Mouse (Mus musculus) stomach, embryonic 14.5 days (tissue): Measurements from ENCODE around the gene Wfs1. TPM values are rescaled to one million over a fixed set of nuclear protein-coding genes. Genes with fewer than 3 reads are reported as not detected.
A peak's percentile ranks its signal among the peaks of the same experiment; 100 is the strongest.

Source experiments
- ATAC-seq: fragments of 200-750 bp; cut with Nextera tagmentation; 2 replicates; pipeline ENCODE4 v1.8.0; 2017; ENCODE audit warnings: low read depth, moderate TSS enrichment; ENCODE audit not compliant: insufficient number of reproducible peaks, insufficient read depth, low FRiP score
- H3K27ac ChIP-seq: fragments of 300-500 bp; sonication (generic); 2 replicates; pipeline ENCODE4 v1.5.1; 2014; ENCODE audit warnings: mild to moderate bottlenecking, low read length, moderate library complexity, mixed read lengths
- H3K27me3 ChIP-seq: fragments of 300-500 bp; sonication (generic); 2 replicates; pipeline ENCODE4 v1.6.1; 2014; ENCODE audit warnings: low read length, control low read depth, mixed read lengths; ENCODE audit not compliant: control insufficient read depth, insufficient read depth
- H3K36me3 ChIP-seq: fragments of 300-500 bp; sonication (generic); 2 replicates; pipeline ENCODE4 v1.6.1; 2014; ENCODE audit warnings: mild to moderate bottlenecking, control low read depth, low read length, moderate library complexity, mixed read lengths; ENCODE audit not compliant: control insufficient read depth, insufficient read depth
- H3K4me1 ChIP-seq: fragments of 300-500 bp; sonication (generic); 2 replicates; pipeline ENCODE4 v1.6.1; 2014; ENCODE audit warnings: low read length, control low read depth, mixed read lengths; ENCODE audit not compliant: control insufficient read depth, insufficient read depth
- H3K4me2 ChIP-seq: fragments of 300-500 bp; sonication (generic); replicated peaks from 2 replicates; pipeline ENCODE4 v1.6.1; 2014; ENCODE audit warnings: low read depth, low read length, control low read depth
- H3K4me3 ChIP-seq: fragments of 300-500 bp; sonication (generic); 2 replicates; pipeline ENCODE4 v1.5.1; 2014; ENCODE audit warnings: low read depth, low read length, control low read depth
- H3K9ac ChIP-seq: fragments of 300-500 bp; sonication (generic); replicated peaks from 2 replicates; pipeline ENCODE4 v1.6.1; 2014; ENCODE audit warnings: low read depth, mild to moderate bottlenecking, control low read depth, low read length, moderate library complexity, mixed read lengths
- H3K9me3 ChIP-seq: fragments of 300-500 bp; sonication (generic); 2 replicates; pipeline ENCODE4 v1.6.1; 2016; ENCODE audit warnings: low read depth, low read length, control low read depth; ENCODE audit not compliant: control insufficient read depth
- WGBS: fragments of 180-500 bp; shearing (Covaris S2); extraction: QIAGEN DNeasy Blood & Tissue Kit; methylation state at CpG from one replicate; pipeline ENCODE4 v1.1.7; 2014; 5-methylcytosine and 5-hydroxymethylcytosine counted together
- polyA plus RNA-seq: library from polyadenylated mRNA; unstranded; fragments of >200 nt; fragmentation: Nextera tagmentation; extraction: Ambion mirVana; gene quantifications from 2 replicates; pipeline ENCODE4 v1.2.1, GENCODE M21; 2014

Wfs1 gene
- polyA plus RNA-seq, result 9.4 and 11.0 TPM in 2 replicates

- no peaks in the 10 kb centered on the region for H3K27me3 ChIP-seq
- under 1% methylated on average over 60 of the region's 60 CpGs for WGBS
- peak within 1 kb of the TSS; percentile 60 for H3K4me2 ChIP-seq
- no peak within 1 kb of the TSS for H3K27ac ChIP-seq
- ATAC-seq, result peak; percentile 99
- no peaks in the 10 kb centered on the region; the same call in 1 of the 2 replicates for H3K4me1 ChIP-seq
- H3K4me3 ChIP-seq, result peak within 1 kb of the TSS; percentile 56
- H3K9ac ChIP-seq, result peak within 1 kb of the TSS; percentile 63
- no peaks in the 10 kb centered on the region for H3K9me3 ChIP-seq
- H3K36me3 ChIP-seq, result no peaks in the 10 kb centered on the region
These were observed at the start of gene Wfs1 for GRCm38 (mm10) chr5:36988781-36989624. TSS of gene Wfs1 (minus strand) at chr5:36989205.

GRCm38 (mm10) chr5:37036884-37037283, 47.9 kb upstream of the Wfs1 start:
- no peaks in the 10 kb centered on the region for H3K4me1 ChIP-seq
- 63% methylated on average over 3 of the region's 3 CpGs for WGBS

GRCm38 (mm10) chr5:37035896-37036295, 46.9 kb upstream of the Wfs1 start:
- WGBS, result 79% methylated on average over 6 of the region's 6 CpGs
- Histone ChIP-seq H3K27ac (no peak overlapping the region), H3K9me3 (no peaks in the 10 kb centered on the region), H3K4me2 (no peak overlapping the region), H3K4me1 (no peaks in the 10 kb centered on the region), H3K36me3 (no peaks in the 10 kb centered on the region), H3K9ac (no peak overlapping the region), H3K4me3 (no peak overlapping the region), H3K27me3 (peaks cover 6% of the 10 kb centered on the region)
- ATAC-seq, result no peak

More at GRCm38 (mm10) chr5:37036884-37037283, 47.9 kb upstream of the Wfs1 start:
- Histone ChIP-seq H3K9ac (no peak overlapping the region), H3K36me3 (no peaks in the 10 kb centered on the region), H3K27ac (no peak overlapping the region), H3K9me3 (no peaks in the 10 kb centered on the region), H3K27me3 (no peaks in the 10 kb centered on the region), H3K4me2 (no peak overlapping the region), H3K4me3 (no peak overlapping the region)
- no peak for ATAC-seq

GRCm38 (mm10) chr5:37035192-37035591, 46.2 kb upstream of the Wfs1 start:
- Histone ChIP-seq H3K4me1 (no peaks in the 10 kb centered on the region), H3K9ac (no peak overlapping the region), H3K27me3 (peaks cover 13% of the 10 kb centered on the region), H3K36me3 (no peaks in the 10 kb centered on the region), H3K4me2 (no peak overlapping the region), H3K27ac (no peak overlapping the region), H3K4me3 (no peak overlapping the region), H3K9me3 (no peaks in the 10 kb centered on the region)
- ATAC-seq, result no peak
- 71% methylated on average over 6 of the region's 6 CpGs for WGBS

- Histone ChIP-seq H3K36me3 (no peaks in the 10 kb centered on the region), H3K9me3 (no peaks in the 10 kb centered on the region), H3K4me1 (0 out of 2 replicates have a peak, but pooled peaks cover 4% of the 10 kb centered on the region), H3K27me3 (peaks cover 48% of the 10 kb centered on the region), H3K4me3 (no peak overlapping the region), H3K4me2 (no peak overlapping the region), H3K27ac (no peak overlapping the region), H3K9ac (no peak overlapping the region)
- ATAC-seq, result no peak
- WGBS, result 53% methylated on average over 9 of the region's 9 CpGs
These were observed 41.7 kb upstream of the Wfs1 start for GRCm38 (mm10) chr5:37030753-37031152.

DNA sequence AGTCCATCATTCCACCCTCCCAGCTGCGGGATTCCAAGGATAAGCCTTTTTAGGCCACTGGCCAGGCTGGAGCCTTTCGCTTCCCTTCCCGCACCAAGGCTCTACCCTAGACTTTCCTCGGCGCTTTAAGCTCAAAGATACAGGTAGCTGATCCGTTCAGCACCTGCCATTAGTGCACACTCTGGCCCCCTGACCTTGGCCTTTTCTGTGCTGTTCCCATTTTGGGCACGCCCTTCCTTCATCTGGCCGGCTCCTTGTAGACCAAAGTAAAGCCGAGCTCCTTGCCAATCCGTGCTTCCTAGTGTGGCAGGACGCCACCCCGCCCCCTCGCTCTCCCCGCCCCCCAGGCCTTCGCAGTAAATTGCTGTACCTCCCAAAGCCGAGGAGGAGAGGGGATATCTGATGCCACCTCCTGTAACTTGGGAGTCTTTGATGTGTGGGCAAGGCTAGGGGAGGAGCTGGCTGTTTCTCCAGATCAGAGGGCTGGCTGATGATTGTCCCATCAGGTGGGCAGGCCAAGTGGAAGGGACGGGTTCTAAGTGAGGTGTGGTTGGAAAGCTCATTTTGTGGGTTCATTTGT, 40.4 kb upstream of the Wfs1 start:
- Histone ChIP-seq H3K4me3 (peak overlapping the region; percentile 59), H3K9me3 (no peaks in the 10 kb centered on the region)

DNA sequence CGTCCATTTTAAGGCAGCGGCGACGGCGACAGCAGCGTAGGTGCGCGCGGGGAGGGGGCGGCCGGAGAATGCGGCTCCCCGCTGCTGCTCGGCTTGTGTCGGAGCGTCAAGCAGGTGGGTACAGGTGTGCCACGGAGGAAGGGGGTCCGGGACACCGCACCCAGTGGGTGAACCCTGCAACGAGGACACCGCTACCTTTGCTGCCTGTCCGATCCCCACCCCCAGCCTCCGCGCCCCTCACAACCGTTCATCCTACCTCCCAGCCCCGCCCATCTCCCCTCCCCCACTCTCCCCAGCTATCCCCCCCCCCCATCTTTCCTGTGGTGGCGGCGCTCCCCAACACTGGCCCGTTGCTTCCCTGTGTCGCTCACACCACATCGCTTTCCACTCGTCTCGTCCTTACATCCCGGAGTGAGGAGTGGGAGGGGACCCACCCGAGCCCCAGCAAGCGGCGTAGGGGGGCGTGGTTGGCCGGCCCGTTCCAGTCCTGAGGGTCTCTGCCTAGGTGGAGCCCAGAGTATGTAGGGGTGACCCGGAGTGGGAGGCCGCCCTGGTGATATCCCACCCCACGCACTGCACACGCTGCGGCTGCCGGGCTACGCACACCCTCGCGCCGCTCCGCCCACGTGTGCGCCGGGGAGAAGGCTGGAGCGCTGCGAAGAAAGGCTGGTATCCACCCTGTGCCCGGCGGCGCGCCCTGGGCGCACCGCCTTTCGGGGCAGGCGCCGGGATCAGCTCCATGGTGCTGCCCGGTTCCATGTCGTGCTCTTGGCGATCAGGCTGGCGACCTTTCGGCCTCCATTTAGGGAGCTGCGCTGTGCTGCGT, 39.7 kb upstream of the Wfs1 start:
- Histone ChIP-seq H3K36me3 (no peaks in the 10 kb centered on the region), H3K27me3 (peaks cover 54% of the 10 kb centered on the region), H3K4me1 (0 out of 2 replicates have a peak, but pooled peaks cover 4% of the 10 kb centered on the region), H3K27ac (no peak overlapping the region), H3K9me3 (no peaks in the 10 kb centered on the region), H3K4me2 (peak overlapping the region; percentile 100), H3K4me3 (peak overlapping the region; percentile 59), H3K9ac (no peak overlapping the region)
- ATAC-seq, result peak; percentile 59; the same call in 1 of the 2 replicates
- whole genome bisulfite sequencing, result under 1% methylated on average over 71 of the region's 72 CpGs

More for the DNA sequence above, 40.4 kb upstream of the Wfs1 start:
- no peak for ATAC-seq
- H3K9ac ChIP-seq, result no peak overlapping the region
- WGBS, result 1% methylated on average over 17 of the region's 17 CpGs
- H3K27me3 ChIP-seq, result peaks cover 51% of the 10 kb centered on the region
- 0 out of 2 replicates have a peak, but pooled peaks cover 4% of the 10 kb centered on the region for H3K4me1 ChIP-seq
- no peak overlapping the region for H3K27ac ChIP-seq
- peak overlapping the region; percentile 100 for H3K4me2 ChIP-seq
- no peaks in the 10 kb centered on the region for H3K36me3 ChIP-seq

GRCm38 (mm10) chr5:37028104-37028485, 39.1 kb upstream of the Wfs1 start:
- H3K4me2 ChIP-seq, result peak overlapping the region; percentile 100
- 0 out of 2 replicates have a peak, but pooled peaks cover 4% of the 10 kb centered on the region for H3K4me1 ChIP-seq
- WGBS, result under 1% methylated on average over 37 of the region's 37 CpGs
- H3K36me3 ChIP-seq, result no peaks in the 10 kb centered on the region
- peak overlapping the region; percentile 59 for H3K4me3 ChIP-seq
- peak; percentile 70; the same call in 1 of the 2 replicates for ATAC-seq
- H3K9ac ChIP-seq, result no peak overlapping the region
- no peak overlapping the region for H3K27ac ChIP-seq
- H3K9me3 ChIP-seq, result no peaks in the 10 kb centered on the region
- H3K27me3 ChIP-seq, result peaks cover 54% of the 10 kb centered on the region
